Mouse (Mus musculus) lung, postnatal 4 days (tissue): ENCODE measurements at regions not wholly inside any gene's neighbourhood (a gene's known extent, or its start where the extent isn't known, plus 50 kb on each side); places are given as distances from the start of the nearest gene placed in this dataset.

Experiments used
- DNase-seq, 2 experiments: peaks; one replicate each; pipeline ENCODE4 v3.0.0; 2021

- no peak for DNase-seq
Measured at GRCm38 (mm10) chr14:14596057-14596809, 105.8 kb upstream of the Slc4a7 start.

- no peak for DNase-seq
Measured at GRCm38 (mm10) chr14:14599586-14599985, 102.5 kb upstream of the Slc4a7 start.

GRCm38 (mm10) chr14:14599990-14600389 lies 102.1 kb upstream of the Slc4a7 start:
- DNase-seq, result no peak

- DNase-seq, result no peak
Measured at GRCm38 (mm10) chr14:14603439-14603838, 98.6 kb upstream of the Slc4a7 start.

GRCm38 (mm10) chr14:14607074-14607473 lies 95.0 kb upstream of the Slc4a7 start:
- DNase-seq, result no peak

- no peak for DNase-seq
Measured at GRCm38 (mm10) chr14:14612245-14612644, 89.8 kb upstream of the Slc4a7 start.

GRCm38 (mm10) chr14:14620316-14620715 lies 81.8 kb upstream of the Slc4a7 start:
- DNase-seq, result no peak

GRCm38 (mm10) chr14:14628673-14629072 lies 73.4 kb upstream of the Slc4a7 start:
- no peak for DNase-seq

GRCm38 (mm10) chr14:14631750-14632149 lies 70.3 kb upstream of the Slc4a7 start:
- DNase-seq, result no peak

GRCm38 (mm10) chr14:14632471-14632870 lies 69.6 kb upstream of the Slc4a7 start:
- DNase-seq, result peak in 1 of 2 experiments; percentile 35

GRCm38 (mm10) chr14:14632951-14633931 lies 68.8 kb upstream of the Slc4a7 start:
- DNase-seq, result peak; percentile 40 to 57

GRCm38 (mm10) chr14:14634021-14634420 lies 68.1 kb upstream of the Slc4a7 start:
- DNase-seq, result no peak

GRCm38 (mm10) chr14:14639102-14640015 lies 62.7 kb upstream of the Slc4a7 start:
- DNase-seq, result no peak

GRCm38 (mm10) chr14:14640023-14640441 lies 62.0 kb upstream of the Slc4a7 start:
- DNase-seq, result no peak

- DNase-seq, result no peak
Measured at GRCm38 (mm10) chr14:14640557-14640956, 61.5 kb upstream of the Slc4a7 start.

GRCm38 (mm10) chr14:14643533-14643932 lies 58.5 kb upstream of the Slc4a7 start:
- no peak for DNase-seq

GRCm38 (mm10) chr14:14645084-14645483 lies 57.0 kb upstream of the Slc4a7 start:
- DNase-seq, result no peak
